Mouse (Mus musculus) kidney, embryonic 16.5 days (tissue): ENCODE data around the gene 4933406M09Rik. TPM values are rescaled to one million over a fixed set of nuclear protein-coding genes. Genes with fewer than 3 reads are reported as not detected.

Experiments used
- ATAC-seq: fragments of 200-750 bp; cut with Nextera tagmentation; 2 replicates; pipeline ENCODE4 v1.8.0; 2017; ENCODE audit warnings: moderate TSS enrichment; ENCODE audit not compliant: low FRiP score, low TSS enrichment
- H3K27ac ChIP-seq: fragments of 300-500 bp; sonication (generic); 2 replicates; pipeline ENCODE4 v1.5.1; 2014; ENCODE audit warnings: low read length
- H3K27me3 ChIP-seq: fragments of 300-500 bp; sonication (generic); 2 replicates; pipeline ENCODE4 v1.6.1; 2014; ENCODE audit warnings: low read length, control low read depth, mixed read lengths; ENCODE audit not compliant: insufficient read depth
- H3K36me3 ChIP-seq: fragments of 300-500 bp; sonication (generic); 2 replicates; pipeline ENCODE4 v1.6.1; 2014; ENCODE audit warnings: low read length, control low read depth, mixed read lengths; ENCODE audit not compliant: insufficient read depth
- H3K4me1 ChIP-seq: fragments of 300-500 bp; sonication (generic); 2 replicates; pipeline ENCODE4 v1.6.1; 2014; ENCODE audit warnings: low read length, control low read depth, mixed read lengths; ENCODE audit not compliant: insufficient read depth
- H3K4me2 ChIP-seq: fragments of 300-500 bp; sonication (generic); replicated peaks from 2 replicates; pipeline ENCODE4 v1.6.1; 2014; ENCODE audit warnings: low read depth, low read length
- H3K4me3 ChIP-seq: fragments of 300-500 bp; sonication (generic); 2 replicates; pipeline ENCODE4 v1.5.1; 2014; ENCODE audit warnings: mild to moderate bottlenecking, low read length
- H3K9ac ChIP-seq: fragments of 300-500 bp; sonication (generic); replicated peaks from 2 replicates; pipeline ENCODE4 v1.6.1; 2014; ENCODE audit warnings: low read length
- H3K9me3 ChIP-seq: fragments of 300-500 bp; sonication (generic); 2 replicates; pipeline ENCODE4 v1.6.1; 2016; ENCODE audit warnings: low read length, control low read depth
- WGBS: fragments of 180-500 bp; shearing (Covaris S2); extraction: QIAGEN DNeasy Blood & Tissue Kit; methylation state at CpG from one replicate; pipeline ENCODE4 v1.1.7; 2014; 5-methylcytosine and 5-hydroxymethylcytosine counted together
- polyA plus RNA-seq: library from polyadenylated mRNA; unstranded; fragments of >200 nt; fragmentation: Nextera tagmentation; extraction: Ambion mirVana; gene quantifications from 2 replicates; pipeline ENCODE4 v1.2.1, GENCODE M21; 2015

The 4933406M09Rik gene
- polyA plus RNA-seq, 1 experiment from 2014 or later: not detected

DNA sequence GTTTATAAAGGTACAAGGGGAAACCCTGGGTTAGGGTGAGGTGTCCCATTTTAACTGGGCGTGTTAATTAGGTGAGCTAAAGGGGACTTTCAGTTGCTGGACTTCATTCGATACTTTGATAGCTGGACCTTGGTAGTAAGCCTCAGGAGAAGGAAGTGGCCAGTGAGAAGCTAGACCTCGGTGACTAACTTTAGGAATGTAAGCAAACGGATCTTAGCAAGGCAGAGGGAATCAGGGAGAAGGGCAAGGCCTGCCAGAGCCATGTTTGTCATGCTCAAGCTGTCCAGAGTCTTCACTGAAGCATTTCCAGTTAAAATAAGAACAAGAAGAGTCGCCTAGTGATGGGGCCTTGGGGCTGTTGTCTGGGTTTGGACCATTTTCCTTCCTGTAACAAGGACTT, 20.2 kb upstream of the 4933406M09Rik start:
- WGBS: 65% methylated on average over 5 of the region's 5 CpGs
- Histone ChIP-seq H3K4me2 (no peak overlapping the region), H3K4me3 (no peak overlapping the region), H3K27ac (no peak overlapping the region), H3K36me3 (no peaks in the 10 kb centered on the region), H3K27me3 (no peaks in the 10 kb centered on the region), H3K4me1 (peaks cover 11% of the 10 kb centered on the region), H3K9me3 (peaks cover 4% of the 10 kb centered on the region; the same call in 1 of the 2 replicates), H3K9ac (no peak overlapping the region)
- ATAC-seq: no peak

DNA sequence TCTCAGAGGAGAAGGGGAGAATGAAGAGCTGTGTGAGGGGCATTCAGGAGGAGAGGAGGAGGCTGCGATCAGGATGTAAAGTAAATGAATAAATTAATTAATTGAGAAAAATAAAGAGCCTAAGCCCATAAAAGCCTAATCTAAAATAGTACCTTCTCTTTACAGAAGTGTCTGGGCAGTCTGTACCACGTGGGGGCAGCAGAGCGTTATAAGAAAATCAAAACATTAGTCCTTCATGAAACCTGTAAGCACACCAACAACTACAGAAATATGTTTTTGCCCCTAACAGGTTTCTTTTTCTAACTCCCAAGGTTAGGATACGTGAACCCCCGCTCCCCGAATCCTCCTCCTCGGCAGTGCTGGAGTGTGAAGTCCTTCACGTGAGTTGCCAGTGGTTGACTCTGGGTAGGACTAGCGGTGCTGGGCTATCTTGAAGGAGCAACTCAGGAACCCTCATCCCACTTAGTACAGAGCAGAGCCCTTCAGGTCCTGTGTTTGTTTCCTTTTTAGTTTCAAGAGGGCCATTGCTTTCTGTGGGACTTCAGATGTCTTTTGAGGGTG, 16.9 kb upstream of the 4933406M09Rik start:
- Histone ChIP-seq H3K4me1 (no peaks in the 10 kb centered on the region), H3K36me3 (no peaks in the 10 kb centered on the region), H3K27ac (no peak overlapping the region), H3K9me3 (peaks cover 4% of the 10 kb centered on the region; the same call in 1 of the 2 replicates), H3K27me3 (no peaks in the 10 kb centered on the region), H3K4me3 (no peak overlapping the region), H3K9ac (no peak overlapping the region), H3K4me2 (no peak overlapping the region)
- WGBS: 46% methylated on average over 9 of the region's 9 CpGs
- ATAC-seq: no peak

DNA sequence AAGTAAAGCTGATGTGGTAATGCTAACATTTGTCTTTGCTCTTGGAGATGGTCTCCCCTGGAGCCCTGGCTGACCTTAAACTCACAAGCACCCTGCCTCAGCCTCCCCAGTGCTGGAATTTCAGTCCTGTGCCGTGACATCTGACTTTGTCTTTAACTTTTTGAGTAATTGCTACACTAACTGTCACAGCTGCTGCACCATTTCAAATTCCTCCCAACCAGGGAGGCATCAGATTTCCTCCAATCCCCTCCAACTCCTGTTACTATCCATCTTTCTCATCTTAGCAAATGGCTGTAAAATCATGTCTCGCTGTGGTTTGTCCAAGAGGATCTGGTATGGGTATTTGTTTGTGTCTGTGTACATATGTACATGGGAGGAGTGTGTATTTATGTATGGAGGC, 11.6 kb upstream of the 4933406M09Rik start:
- H3K9me3 ChIP-seq: peaks cover 4% of the 10 kb centered on the region; the same call in 1 of the 2 replicates
- ATAC-seq: no peak
- H3K4me1 ChIP-seq: no peaks in the 10 kb centered on the region
- H3K36me3 ChIP-seq: no peaks in the 10 kb centered on the region
- no peak overlapping the region for H3K9ac ChIP-seq
- H3K27ac ChIP-seq: no peak overlapping the region
- H3K4me3 ChIP-seq: no peak overlapping the region
- H3K27me3 ChIP-seq: no peaks in the 10 kb centered on the region
- no peak overlapping the region for H3K4me2 ChIP-seq
- 43% methylated on average over 2 of the region's 2 CpGs for WGBS

DNA sequence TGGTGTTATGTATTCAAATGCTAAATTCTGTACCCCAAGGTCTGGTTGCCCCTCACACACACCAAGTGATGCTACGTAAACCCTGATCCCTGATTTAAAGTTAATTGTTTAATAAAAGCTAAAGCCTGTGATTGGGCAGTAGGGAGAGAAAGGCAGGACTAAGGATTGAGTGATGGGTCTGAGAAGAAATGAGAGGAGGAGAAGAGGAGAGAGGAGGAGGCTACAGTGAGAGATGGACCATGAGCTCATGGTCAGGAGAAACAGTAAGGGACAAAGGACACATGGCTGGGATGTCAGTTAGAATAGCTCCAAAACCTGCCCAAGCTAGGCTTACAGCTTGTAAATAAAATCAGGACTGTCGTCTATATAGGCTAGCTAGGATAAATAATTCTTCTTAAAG, 4.7 kb upstream of the 4933406M09Rik start:
- no peaks in the 10 kb centered on the region for H3K9me3 ChIP-seq
- no peaks in the 10 kb centered on the region for H3K36me3 ChIP-seq
- H3K4me1 ChIP-seq: peaks cover 10% of the 10 kb centered on the region; the same call in 1 of the 2 replicates
- H3K27ac ChIP-seq: no peak overlapping the region
- no peak overlapping the region for H3K9ac ChIP-seq
- peak overlapping the region; percentile 60 for H3K4me2 ChIP-seq
- H3K27me3 ChIP-seq: no peaks in the 10 kb centered on the region
- no peak overlapping the region for H3K4me3 ChIP-seq
- no peak for ATAC-seq
- 51% methylated on average over 2 of the region's 2 CpGs for WGBS

DNA sequence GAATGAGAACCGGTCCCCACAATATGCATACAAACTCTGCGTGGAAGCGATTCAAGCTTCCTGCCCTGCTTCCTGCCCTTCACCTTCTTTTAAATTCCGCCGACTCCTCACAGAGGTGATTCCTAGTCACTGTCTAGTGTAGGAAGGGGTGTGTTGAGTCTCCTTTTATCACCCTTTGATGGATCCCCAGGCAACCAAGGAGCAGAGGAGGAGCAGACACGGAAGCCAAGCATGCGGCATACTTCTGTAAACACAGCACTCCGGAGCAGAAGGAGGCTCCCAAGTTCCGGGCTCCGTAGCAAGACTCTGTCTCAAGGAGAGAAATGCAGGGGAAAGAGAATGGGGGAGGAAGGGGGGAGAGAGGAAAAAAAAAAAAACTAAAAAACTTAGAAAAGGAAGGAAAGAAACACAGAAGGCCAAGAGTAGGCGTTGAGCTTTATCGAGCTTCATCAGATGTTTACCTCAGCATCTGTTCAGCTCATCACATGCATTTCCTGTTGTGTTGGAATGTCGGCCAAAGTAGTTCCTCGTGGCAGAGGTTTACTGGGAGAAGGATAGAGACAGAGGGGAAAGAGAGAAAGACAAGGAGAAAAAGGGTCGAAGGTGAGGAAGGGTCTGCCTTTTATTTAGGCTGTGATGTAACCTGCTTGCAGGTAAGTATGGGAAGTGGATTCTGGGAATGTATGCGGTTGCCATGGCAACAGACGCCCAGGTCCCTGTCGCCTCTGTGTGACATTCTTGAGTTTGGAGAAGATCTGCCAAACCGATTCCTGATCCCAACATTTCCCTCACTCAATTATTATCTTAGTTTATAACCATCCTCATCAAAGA, 3.7 kb upstream of the 4933406M09Rik start:
- Histone ChIP-seq H3K27me3 (no peaks in the 10 kb centered on the region), H3K9me3 (no peaks in the 10 kb centered on the region), H3K4me3 (peak overlapping the region; percentile 40), H3K9ac (peak overlapping the region; percentile 48), H3K4me2 (peak overlapping the region; percentile 60), H3K27ac (no peak overlapping the region), H3K36me3 (no peaks in the 10 kb centered on the region), H3K4me1 (peaks cover 10% of the 10 kb centered on the region; the same call in 1 of the 2 replicates)
- no peak for ATAC-seq
- WGBS: 4% methylated on average over 19 of the region's 19 CpGs

DNA sequence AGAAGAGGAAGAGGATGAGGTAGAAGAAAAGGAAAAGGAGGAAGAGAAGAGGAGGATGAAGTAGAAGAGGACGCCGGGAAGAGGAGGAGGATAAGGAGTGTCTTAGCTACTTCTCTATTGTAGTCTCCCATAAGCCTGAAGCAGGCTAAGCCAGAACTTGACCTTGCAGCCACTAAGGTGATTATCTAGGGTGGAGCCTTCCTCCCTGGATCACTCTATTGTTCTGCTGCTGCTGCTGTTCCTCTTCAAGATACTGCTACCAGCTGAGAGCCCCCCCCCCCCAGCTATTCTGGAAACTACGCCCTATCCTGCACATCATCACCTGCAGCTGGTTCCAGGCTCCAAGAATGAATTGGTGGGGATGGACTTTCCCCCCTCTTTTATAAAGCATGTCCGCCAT, 1.2 kb upstream of the 4933406M09Rik start:
- Histone ChIP-seq H3K9me3 (no peaks in the 10 kb centered on the region), H3K9ac (no peak overlapping the region), H3K4me1 (peaks cover 10% of the 10 kb centered on the region; the same call in 1 of the 2 replicates), H3K27me3 (no peaks in the 10 kb centered on the region), H3K27ac (no peak overlapping the region), H3K36me3 (no peaks in the 10 kb centered on the region), H3K4me2 (no peak overlapping the region), H3K4me3 (no peak overlapping the region)
- 71% methylated on average over 4 of the region's 4 CpGs for WGBS
- no peak for ATAC-seq

DNA sequence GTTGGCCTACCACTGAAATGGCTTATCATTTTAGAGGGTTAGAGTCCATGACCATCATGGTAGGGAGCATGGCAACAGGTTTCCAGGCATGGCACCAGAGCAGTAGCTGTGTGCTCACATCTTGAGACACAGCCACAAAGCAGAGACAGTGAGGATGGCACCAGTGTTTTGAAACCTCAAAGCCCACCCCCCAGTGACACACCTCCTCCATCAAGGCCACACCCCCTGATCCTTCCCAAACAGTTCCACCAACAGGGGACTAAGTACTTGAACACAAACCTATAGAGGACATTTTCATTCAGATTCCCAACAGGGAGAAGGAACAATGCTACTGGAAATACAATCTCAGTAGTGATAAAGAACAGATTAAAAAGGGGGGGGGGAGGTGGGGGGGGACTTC, 564 bp upstream of the 4933406M09Rik start:
- no peaks in the 10 kb centered on the region for H3K27me3 ChIP-seq
- H3K36me3 ChIP-seq: no peaks in the 10 kb centered on the region
- H3K4me2 ChIP-seq: no peak overlapping the region
- no peak overlapping the region for H3K4me3 ChIP-seq
- H3K9me3 ChIP-seq: no peaks in the 10 kb centered on the region
- H3K27ac ChIP-seq: no peak overlapping the region
- no peak for ATAC-seq
- H3K4me1 ChIP-seq: peaks cover 10% of the 10 kb centered on the region; the same call in 1 of the 2 replicates
- no peak overlapping the region for H3K9ac ChIP-seq

DNA sequence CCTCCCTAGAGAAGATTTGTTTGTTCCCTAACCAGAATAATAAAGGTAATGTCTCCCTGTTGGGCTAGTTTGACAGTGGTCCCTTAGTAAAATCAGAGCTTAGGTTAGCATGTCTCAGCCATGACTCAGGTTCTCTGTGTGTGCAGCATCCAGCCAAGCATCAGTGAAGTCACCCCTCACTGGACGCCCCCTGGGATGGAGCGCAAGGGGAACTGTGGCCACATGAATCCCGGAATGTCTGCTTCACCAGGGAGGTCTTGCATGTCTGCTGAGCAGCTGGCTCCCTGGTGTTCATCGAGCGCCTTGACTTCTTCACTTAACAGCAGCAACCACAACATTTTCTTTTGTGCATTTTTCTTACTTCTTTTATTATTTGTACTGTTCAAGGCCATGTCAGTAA, 8.1 kb downstream of the 4933406M09Rik start:
- Histone ChIP-seq H3K9me3 (no peaks in the 10 kb centered on the region), H3K4me1 (no peaks in the 10 kb centered on the region), H3K9ac (no peak overlapping the region), H3K27me3 (no peaks in the 10 kb centered on the region; the same call in 1 of the 2 replicates), H3K4me2 (no peak overlapping the region), H3K4me3 (no peak overlapping the region), H3K36me3 (no peaks in the 10 kb centered on the region), H3K27ac (no peak overlapping the region)
- ATAC-seq: no peak
- WGBS: 48% methylated on average over 5 of the region's 5 CpGs

DNA sequence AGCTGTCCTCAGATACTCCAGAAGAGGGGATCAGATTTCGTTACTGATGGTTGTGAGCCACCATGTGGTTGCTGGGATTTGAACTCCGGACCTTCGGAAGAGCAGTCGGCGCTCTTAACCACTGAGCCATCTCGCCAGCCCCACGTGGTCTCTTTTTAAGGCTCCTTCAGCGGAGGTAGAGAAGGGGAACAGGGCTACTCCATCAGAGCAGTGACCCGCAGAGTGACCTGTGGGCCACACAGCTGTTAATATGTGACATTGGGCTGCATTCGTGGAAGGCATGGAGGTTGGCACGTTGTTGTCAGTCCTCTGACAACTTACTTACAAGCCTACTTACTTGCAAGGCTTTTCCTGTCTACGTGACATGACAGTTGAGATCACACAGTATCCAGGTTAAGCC, 12.5 kb downstream of the 4933406M09Rik start:
- no peaks in the 10 kb centered on the region; the same call in 1 of the 2 replicates for H3K27me3 ChIP-seq
- no peak overlapping the region for H3K27ac ChIP-seq
- H3K4me1 ChIP-seq: no peaks in the 10 kb centered on the region
- no peak for ATAC-seq
- no peak overlapping the region for H3K4me2 ChIP-seq
- no peak overlapping the region for H3K4me3 ChIP-seq
- peaks cover 7% of the 10 kb centered on the region; the same call in 1 of the 2 replicates for H3K9me3 ChIP-seq
- H3K9ac ChIP-seq: no peak overlapping the region
- WGBS: 80% methylated on average over 12 of the region's 12 CpGs
- no peaks in the 10 kb centered on the region for H3K36me3 ChIP-seq

DNA sequence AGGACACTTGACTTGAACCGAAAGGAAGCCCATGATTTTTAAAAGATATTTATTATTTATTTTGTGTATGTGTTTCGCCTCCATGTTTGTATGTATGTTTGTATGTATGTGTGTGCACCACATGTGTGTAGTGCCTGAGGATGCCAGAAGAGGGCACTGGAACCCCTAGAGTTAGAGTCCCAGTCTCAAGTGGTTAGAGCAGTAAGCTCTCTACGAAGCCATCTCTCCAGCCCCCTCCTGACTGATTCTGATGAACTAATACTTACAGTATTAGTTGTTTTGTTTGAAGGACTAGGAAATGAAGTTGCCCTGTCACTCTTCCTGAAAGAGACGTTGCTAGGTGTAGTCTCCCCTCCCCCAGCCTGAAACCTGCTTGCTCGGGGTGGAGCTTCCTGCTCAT, 14.0 kb downstream of the 4933406M09Rik start:
- Histone ChIP-seq H3K9me3 (peaks cover 7% of the 10 kb centered on the region; the same call in 1 of the 2 replicates), H3K4me2 (no peak overlapping the region), H3K4me3 (no peak overlapping the region), H3K27ac (no peak overlapping the region), H3K27me3 (no peaks in the 10 kb centered on the region; the same call in 1 of the 2 replicates), H3K9ac (no peak overlapping the region), H3K4me1 (no peaks in the 10 kb centered on the region), H3K36me3 (no peaks in the 10 kb centered on the region)
- ATAC-seq: no peak
- 64% methylated on average over 5 of the region's 5 CpGs for WGBS
